Mouse (Mus musculus) limb, embryonic 13.5 days (tissue): ENCODE measurements around the gene Panx2. TPM values are rescaled to one million over a fixed set of nuclear protein-coding genes. Genes with fewer than 3 reads are reported as not detected.
A peak's percentile ranks its signal among the peaks of the same experiment; 100 is the strongest.

Experiments used
- ATAC-seq: fragments of 200-750 bp; cut with Nextera tagmentation; 2 replicates; pipeline ENCODE4 v1.8.0; 2017; ENCODE audit warnings: low read depth, moderate number of reproducible peaks, moderate TSS enrichment; ENCODE audit not compliant: low FRiP score
- H3K27ac ChIP-seq: fragments of 300-500 bp; sonication (generic); 2 replicates; pipeline ENCODE4 v1.5.1; 2015; ENCODE audit warnings: inconsistent platforms, mild to moderate bottlenecking, moderate library complexity
- H3K27me3 ChIP-seq: fragments of 300-500 bp; sonication (generic); 2 replicates; pipeline ENCODE4 v1.6.1; 2015; ENCODE audit warnings: mild to moderate bottlenecking, inconsistent platforms
- H3K36me3 ChIP-seq: fragments of 300-500 bp; sonication (generic); 2 replicates; pipeline ENCODE4 v1.6.1; 2015; ENCODE audit warnings: inconsistent platforms, mild to moderate bottlenecking, moderate library complexity
- H3K4me1 ChIP-seq: fragments of 300-500 bp; sonication (generic); 2 replicates; pipeline ENCODE4 v1.6.1; 2015; ENCODE audit warnings: inconsistent platforms
- H3K4me2 ChIP-seq: fragments of 300-500 bp; sonication (generic); replicated peaks from 2 replicates; pipeline ENCODE4 v1.6.1; 2015; ENCODE audit warnings: inconsistent platforms, mild to moderate bottlenecking, moderate library complexity
- H3K4me3 ChIP-seq: fragments of 300-500 bp; sonication (generic); 2 replicates; pipeline ENCODE4 v1.5.1; 2015; ENCODE audit warnings: moderate library complexity, mild to moderate bottlenecking, inconsistent platforms
- H3K9ac ChIP-seq: fragments of 300-500 bp; sonication (generic); 2 replicates; pipeline ENCODE4 v1.6.1; 2015; ENCODE audit warnings: mild to moderate bottlenecking, inconsistent platforms
- H3K9me3 ChIP-seq: fragments of 300-500 bp; sonication (generic); 2 replicates; pipeline ENCODE4 v1.6.1; 2016; ENCODE audit warnings: inconsistent platforms
- WGBS: fragments of 180-500 bp; shearing (Covaris S2); methylation state at CpG from one replicate; pipeline ENCODE4 v1.1.7; 2015; 5-methylcytosine and 5-hydroxymethylcytosine counted together
- polyA plus RNA-seq: library from polyadenylated mRNA; unstranded; fragments of >200 nt; fragmentation: Nextera tagmentation; extraction: Ambion mirVana; gene quantifications from 2 replicates; pipeline ENCODE4 v1.2.1, GENCODE M21; 2015

The Panx2 gene
- polyA plus RNA-seq, 1 experiment from 2014 or later, result 0.90 TPM

- ATAC-seq, result no peak
- no peak overlapping the region for H3K4me3 ChIP-seq
- H3K36me3 ChIP-seq, result no peaks in the 10 kb centered on the region
- no peak overlapping the region for H3K9ac ChIP-seq
- no peaks in the 10 kb centered on the region for H3K9me3 ChIP-seq
- WGBS, result 88% methylated on average over 5 of the region's 5 CpGs
- peaks cover 92% of the 10 kb centered on the region for H3K27me3 ChIP-seq
- no peak overlapping the region for H3K4me2 ChIP-seq
- no peak overlapping the region for H3K27ac ChIP-seq
- peaks cover 10% of the 10 kb centered on the region for H3K4me1 ChIP-seq
Measured at GRCm38 (mm10) chr15:89062518-89062910, 3.0 kb downstream of the Panx2 start.

- no peak overlapping the region for H3K27ac ChIP-seq
- H3K9me3 ChIP-seq, result no peaks in the 10 kb centered on the region
- WGBS, result 66% methylated on average over 7 of the region's 7 CpGs
- H3K27me3 ChIP-seq, result peaks cover 92% of the 10 kb centered on the region
- H3K4me3 ChIP-seq, result no peak overlapping the region
- ATAC-seq, result no peak
- no peak overlapping the region for H3K4me2 ChIP-seq
- H3K9ac ChIP-seq, result no peak overlapping the region
- H3K4me1 ChIP-seq, result peaks cover 10% of the 10 kb centered on the region
- no peaks in the 10 kb centered on the region for H3K36me3 ChIP-seq
Measured at GRCm38 (mm10) chr15:89063001-89063400, 3.5 kb downstream of the Panx2 start.

- Histone ChIP-seq H3K4me1 (peaks cover 10% of the 10 kb centered on the region), H3K27me3 (peaks cover 92% of the 10 kb centered on the region), H3K9ac (no peak overlapping the region), H3K4me2 (no peak overlapping the region), H3K9me3 (no peaks in the 10 kb centered on the region), H3K27ac (no peak overlapping the region), H3K4me3 (no peak overlapping the region), H3K36me3 (no peaks in the 10 kb centered on the region)
- 63% methylated on average over 6 of the region's 6 CpGs for WGBS
- no peak for ATAC-seq
Measured at GRCm38 (mm10) chr15:89063536-89063935, 4.0 kb downstream of the Panx2 start.

DNA sequence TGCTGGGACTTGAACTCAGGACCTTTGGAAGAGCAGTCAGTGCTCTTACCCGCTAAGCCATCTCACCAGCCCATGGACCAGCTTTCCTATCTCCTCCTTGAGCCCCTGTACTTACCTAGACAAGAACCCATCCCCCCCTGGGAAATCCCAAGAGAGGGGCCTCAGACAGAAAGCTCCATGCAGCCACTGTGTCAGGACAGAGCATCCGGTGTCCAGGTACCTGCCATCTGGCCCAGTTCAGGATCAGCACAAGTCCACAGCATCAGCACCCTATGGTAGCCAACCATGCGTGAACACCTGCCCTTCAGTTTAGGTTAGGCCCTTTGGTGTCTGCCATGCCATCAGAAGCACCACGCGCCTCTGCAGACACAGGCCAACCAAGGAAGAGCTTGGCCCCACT is 5.4 kb downstream of the Panx2 start:
- H3K27me3 ChIP-seq, result peaks cover 97% of the 10 kb centered on the region

GRCm38 (mm10) chr15:89067609-89068008 is 8.1 kb downstream of the Panx2 start:
- no peak for ATAC-seq
- Histone ChIP-seq H3K9ac (no peak overlapping the region), H3K27me3 (peaks cover 84% of the 10 kb centered on the region), H3K36me3 (no peaks in the 10 kb centered on the region), H3K4me3 (peak overlapping the region; percentile 22), H3K4me1 (no peaks in the 10 kb centered on the region), H3K27ac (no peak overlapping the region), H3K4me2 (peak overlapping the region; percentile 45), H3K9me3 (no peaks in the 10 kb centered on the region)
- 30% methylated on average over 35 of the region's 35 CpGs for WGBS

More for the DNA sequence above, 5.4 kb downstream of the Panx2 start:
- Histone ChIP-seq H3K4me3 (no peak overlapping the region), H3K4me2 (no peak overlapping the region), H3K36me3 (no peaks in the 10 kb centered on the region), H3K27ac (no peak overlapping the region), H3K4me1 (peaks cover 5% of the 10 kb centered on the region; the same call in 1 of the 2 replicates), H3K9ac (no peak overlapping the region), H3K9me3 (no peaks in the 10 kb centered on the region)
- 92% methylated on average over 5 of the region's 5 CpGs for WGBS
- no peak for ATAC-seq

DNA sequence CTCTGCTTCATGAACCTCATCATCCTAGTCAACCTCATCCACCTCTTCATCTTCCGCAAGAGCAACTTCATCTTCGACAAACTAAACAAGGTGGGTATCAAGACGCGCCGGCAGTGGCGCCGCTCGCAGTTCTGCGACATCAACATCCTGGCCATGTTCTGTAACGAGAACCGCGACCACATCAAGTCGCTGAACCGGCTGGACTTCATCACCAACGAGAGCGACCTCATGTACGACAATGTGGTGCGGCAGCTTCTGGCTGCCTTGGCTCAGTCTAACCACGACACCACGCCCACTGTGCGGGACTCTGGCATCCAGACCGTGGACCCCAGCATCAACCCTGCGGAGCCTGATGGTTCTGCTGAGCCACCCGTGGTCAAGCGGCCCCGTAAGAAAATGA is 8.7 kb downstream of the Panx2 start:
- H3K27ac ChIP-seq, result no peak overlapping the region
- peak overlapping the region; percentile 45 for H3K4me2 ChIP-seq
- no peaks in the 10 kb centered on the region for H3K36me3 ChIP-seq
- 33% methylated on average over 26 of the region's 26 CpGs for WGBS
- H3K4me3 ChIP-seq, result 0 out of 2 replicates have a peak overlapping the region, but pooled peaks have one; percentile 22
- no peak for ATAC-seq
- no peak overlapping the region for H3K9ac ChIP-seq
- H3K9me3 ChIP-seq, result no peaks in the 10 kb centered on the region
- H3K27me3 ChIP-seq, result peaks cover 78% of the 10 kb centered on the region
- no peaks in the 10 kb centered on the region for H3K4me1 ChIP-seq

DNA sequence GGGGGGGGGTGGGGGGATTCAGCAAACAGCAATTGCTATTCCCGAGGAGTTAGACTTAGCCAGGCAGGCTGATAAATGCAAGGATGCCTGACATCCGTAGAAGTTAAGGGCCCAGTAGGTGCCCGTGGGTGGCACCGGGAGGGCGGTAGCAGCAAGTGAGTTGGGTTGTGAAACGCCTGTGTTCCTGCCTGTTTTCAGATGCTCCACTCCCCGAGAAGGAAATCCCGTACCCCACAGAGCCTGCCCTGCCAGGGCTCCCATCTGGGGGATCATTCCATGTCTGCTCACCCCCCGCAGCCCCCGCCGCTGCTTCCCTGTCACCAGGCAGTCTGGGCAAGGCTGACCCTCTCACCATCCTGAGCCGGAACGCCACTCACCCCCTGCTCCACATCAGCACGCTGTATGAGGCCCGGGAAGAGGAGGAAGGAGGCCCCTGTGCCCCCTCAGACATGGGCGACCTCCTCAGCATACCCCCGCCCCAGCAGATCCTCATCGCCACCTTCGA is 9.9 kb downstream of the Panx2 start:
- Histone ChIP-seq H3K4me3 (no peak overlapping the region), H3K27me3 (peaks cover 66% of the 10 kb centered on the region), H3K9me3 (no peaks in the 10 kb centered on the region), H3K4me1 (peaks cover 5% of the 10 kb centered on the region), H3K36me3 (no peaks in the 10 kb centered on the region), H3K27ac (no peak overlapping the region), H3K4me2 (no peak overlapping the region), H3K9ac (no peak overlapping the region)
- ATAC-seq, result no peak
- 78% methylated on average over 19 of the region's 19 CpGs for WGBS

DNA sequence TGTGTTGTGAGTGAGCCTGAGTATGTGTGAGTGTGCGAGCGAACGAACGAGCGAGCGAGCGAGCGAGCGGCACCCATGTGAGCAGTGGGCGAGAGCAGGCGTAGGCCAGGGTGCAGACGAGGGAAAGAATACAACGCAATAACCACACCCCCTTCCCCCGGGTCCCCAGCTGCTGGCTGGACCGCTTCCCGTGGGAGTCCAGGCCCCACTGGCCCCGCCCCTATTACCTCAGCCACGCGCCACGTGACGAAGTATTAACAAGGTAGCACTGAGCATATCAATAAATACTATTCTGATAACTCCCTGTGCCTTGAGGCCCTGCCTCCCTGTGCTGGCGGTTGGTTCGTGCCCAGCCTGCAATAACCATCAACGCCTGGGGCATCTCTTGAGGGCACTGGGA is 11.1 kb downstream of the Panx2 start:
- Histone ChIP-seq H3K4me1 (peaks cover 15% of the 10 kb centered on the region), H3K27ac (no peak overlapping the region), H3K4me3 (no peak overlapping the region), H3K9ac (0 out of 2 replicates have a peak overlapping the region, but pooled peaks have one; percentile 20), H3K27me3 (peaks cover 56% of the 10 kb centered on the region), H3K4me2 (no peak overlapping the region), H3K9me3 (no peaks in the 10 kb centered on the region), H3K36me3 (no peaks in the 10 kb centered on the region)
- 73% methylated on average over 24 of the region's 24 CpGs for WGBS
- no peak for ATAC-seq

DNA sequence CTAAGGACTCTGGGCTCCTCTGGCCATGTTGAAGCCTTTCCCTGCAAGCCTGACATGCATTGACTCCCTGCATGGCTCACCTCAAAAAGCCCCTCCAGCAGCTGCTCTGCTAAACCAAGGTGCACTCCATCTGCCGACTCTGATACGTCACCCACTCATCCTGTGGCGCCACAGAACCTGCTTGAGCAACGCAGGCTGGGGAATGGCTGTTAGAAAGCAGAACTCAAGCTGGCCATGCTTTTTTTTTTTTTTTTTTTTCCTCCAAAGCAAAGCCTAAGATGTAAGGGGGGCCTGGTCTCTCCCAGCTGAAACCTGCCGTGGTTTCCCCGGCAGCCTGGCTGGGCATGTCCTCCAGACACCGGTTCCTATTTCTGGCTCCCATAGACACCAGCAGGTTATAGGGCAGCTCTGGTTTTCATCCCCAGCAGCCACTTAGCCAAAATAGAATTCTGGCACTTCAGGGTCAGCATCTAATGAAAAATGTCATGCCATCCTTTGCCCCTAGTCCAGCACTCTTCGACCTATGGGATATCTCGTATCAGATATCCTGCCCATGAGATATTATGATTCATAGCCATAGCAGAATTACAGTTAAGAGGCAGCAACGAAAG is 14.6 kb downstream of the Panx2 start:
- ATAC-seq, result no peak
- H3K9me3 ChIP-seq, result no peaks in the 10 kb centered on the region
- peak overlapping the region; percentile 92 for H3K9ac ChIP-seq
- no peaks in the 10 kb centered on the region for H3K36me3 ChIP-seq
- H3K27me3 ChIP-seq, result peaks cover 21% of the 10 kb centered on the region
- peaks cover 39% of the 10 kb centered on the region for H3K4me1 ChIP-seq
- H3K4me3 ChIP-seq, result no peak overlapping the region
- peak overlapping the region; percentile 95; the same call in 1 of the 2 replicates for H3K4me2 ChIP-seq
- 57% methylated on average over 10 of the region's 10 CpGs for WGBS
- H3K27ac ChIP-seq, result no peak overlapping the region

DNA sequence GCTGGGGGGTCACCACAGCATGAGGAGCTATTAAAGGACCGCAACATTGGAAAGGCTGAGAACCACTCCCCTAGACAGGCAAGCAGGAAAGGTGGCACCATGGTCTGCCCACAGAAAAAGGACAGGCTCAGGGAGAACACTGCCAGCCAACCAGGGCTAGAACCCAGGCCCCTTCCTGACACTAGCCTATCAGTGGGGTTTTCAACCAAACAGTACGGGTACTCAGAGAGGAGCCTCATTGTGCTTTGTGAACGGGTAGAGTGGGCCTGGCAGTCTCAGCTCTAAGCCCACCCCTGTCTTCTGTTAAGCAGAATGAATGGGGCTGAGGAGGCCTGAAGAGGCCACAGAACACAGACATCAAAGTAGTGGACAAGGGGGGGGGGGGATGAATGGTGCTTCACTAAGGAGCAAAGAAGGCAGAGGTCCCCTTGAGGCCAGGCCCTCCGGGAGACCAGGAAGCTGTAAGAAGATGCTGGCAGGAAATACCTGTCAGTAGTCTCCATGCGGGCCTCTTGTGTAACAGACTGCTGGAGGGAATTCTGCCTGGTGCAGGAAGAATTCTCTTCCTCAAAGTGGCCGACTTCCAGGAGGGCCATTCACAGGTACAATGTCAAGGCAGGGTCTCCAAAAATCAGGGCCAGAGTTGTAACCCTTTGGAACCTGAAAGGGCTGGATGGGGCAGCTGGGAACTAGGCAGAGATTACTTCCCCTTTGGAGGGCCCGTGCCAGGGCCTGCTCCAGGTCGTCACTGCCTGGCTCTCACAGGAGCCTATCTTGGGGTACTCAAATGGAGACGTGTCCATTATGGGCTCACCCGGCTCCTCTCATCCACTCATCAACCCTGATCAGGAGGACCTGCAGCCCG is 15.3 kb downstream of the Panx2 start, which contains the start of gene Trabd:
TSS of gene Trabd (plus strand) at position 512 of the 865 bp plus-strand sequence.
- no peak for ATAC-seq
- H3K4me1 ChIP-seq, result peaks cover 39% of the 10 kb centered on the region
- 22% methylated on average over 11 of the region's 11 CpGs for WGBS

GRCm38 (mm10) chr15:89075478-89076147 is 16.1 kb downstream of the Panx2 start:
- H3K4me1 ChIP-seq, result peaks cover 39% of the 10 kb centered on the region
- H3K9ac ChIP-seq, result peak overlapping the region; percentile 92
- H3K27ac ChIP-seq, result peak overlapping the region; percentile 76
- 2% methylated on average over 34 of the region's 59 CpGs for WGBS
- H3K36me3 ChIP-seq, result peaks cover 10% of the 10 kb centered on the region; the same call in 1 of the 2 replicates
- peak; percentile 94 for ATAC-seq
- H3K27me3 ChIP-seq, result peaks cover 6% of the 10 kb centered on the region; the same call in 1 of the 2 replicates
- peak overlapping the region; percentile 95 for H3K4me2 ChIP-seq
- no peaks in the 10 kb centered on the region for H3K9me3 ChIP-seq
- H3K4me3 ChIP-seq, result peak overlapping the region; percentile 85

More for the DNA sequence above, 15.3 kb downstream of the Panx2 start, which contains the start of gene Trabd:
- peaks cover 6% of the 10 kb centered on the region; the same call in 1 of the 2 replicates for H3K36me3 ChIP-seq
- H3K9me3 ChIP-seq, result no peaks in the 10 kb centered on the region
- H3K4me3 ChIP-seq, result peak within 1 kb of the TSS; percentile 85
- H3K27me3 ChIP-seq, result peaks cover 14% of the 10 kb centered on the region
- H3K27ac ChIP-seq, result peak within 1 kb of the TSS; percentile 76
- peak within 1 kb of the TSS; percentile 92 for H3K9ac ChIP-seq
- H3K4me2 ChIP-seq, result peak within 1 kb of the TSS; percentile 95
